ENCODE assay signal across 8 mouse cellular contexts in the genomic region with DNA sequence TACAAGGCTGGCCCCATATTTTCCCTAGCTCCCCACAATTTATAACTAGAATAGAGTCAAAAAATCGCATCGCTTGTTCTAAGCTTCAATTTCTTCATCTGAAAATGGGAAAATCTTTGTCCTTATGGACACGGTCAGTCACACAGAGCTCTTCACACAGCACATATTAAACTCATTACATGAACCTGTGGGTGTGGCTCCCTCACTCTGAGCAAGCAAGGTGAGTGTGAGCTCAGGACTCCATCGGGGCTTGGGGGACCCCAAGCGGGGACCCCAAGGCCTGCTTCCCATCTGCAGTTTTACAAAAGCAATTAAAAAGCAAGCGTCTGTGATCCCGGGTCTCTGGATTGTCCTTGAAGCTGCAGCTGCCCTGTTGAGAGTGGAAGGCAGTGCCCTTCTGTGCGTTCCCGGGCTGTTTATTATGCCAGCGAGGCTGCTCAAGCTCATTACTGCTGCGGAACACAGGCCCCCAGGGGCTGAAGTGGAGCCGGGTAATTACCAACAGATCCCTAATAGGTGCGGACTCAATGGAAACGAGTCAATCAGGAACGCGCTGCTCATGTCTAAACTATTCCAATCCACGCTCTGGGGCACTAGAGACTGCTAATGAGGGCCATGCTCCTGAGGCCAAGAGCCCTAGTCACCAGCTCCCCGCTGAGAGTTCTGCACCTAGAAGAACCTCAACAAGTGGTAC.
DNase-seq lines count a peak whose midpoint lies in the region; ATAC-seq lines count a peak whose summit lies in the region.

No protein-coding gene starts in this region.

- no peak overlapping the region for H3K4me3 ChIP-seq in hindbrain, embryonic 12.5 days
- H3K4me3 ChIP-seq in limb, embryonic 10.5 days, result no peak overlapping the region

- H3K27ac ChIP-seq in hindbrain, embryonic 12.5 days, result peak overlapping the region; percentile 44; the same call in 1 of the 2 replicates
- peak overlapping the region; percentile 46 for H3K27ac ChIP-seq in limb, embryonic 10.5 days

- no peaks in the 10 kb centered on the region for H3K27me3 ChIP-seq in hindbrain, embryonic 12.5 days
- H3K27me3 ChIP-seq in limb, embryonic 10.5 days (ENCODE audit: low read depth, poor library complexity, severe bottlenecking), result no peaks in the 10 kb centered on the region

- H3K4me1 ChIP-seq in hindbrain, embryonic 12.5 days, result peaks cover 8% of the 10 kb centered on the region
- H3K4me1 ChIP-seq in limb, embryonic 10.5 days, result peaks cover 37% of the 10 kb centered on the region

- ATAC-seq in hindbrain, embryonic 12.5 days (ENCODE audit: low FRiP score), result peak; percentile 78

- H3K4me2 ChIP-seq in hindbrain, embryonic 12.5 days (replicated peaks), result no peak overlapping the region

- intact Hi-C loops in heart, postnatal 14 days (cut with DNase I), result no loop called here

- no peaks in the 10 kb centered on the region for H3K36me3 ChIP-seq in hindbrain, embryonic 12.5 days
- H3K36me3 ChIP-seq in limb, embryonic 10.5 days, result no peaks in the 10 kb centered on the region

- WGBS in hindbrain, embryonic 12.5 days, result 49% methylated on average over 18 of the region's 18 CpGs
- 39% methylated on average over 18 of the region's 18 CpGs for WGBS in limb, embryonic 10.5 days

- H3K9me3 ChIP-seq in hindbrain, embryonic 12.5 days (replicated peaks), result no peaks in the 10 kb centered on the region; the same call in 1 of the 2 replicates
- H3K9me3 ChIP-seq in limb, embryonic 10.5 days (replicated peaks), result no peaks in the 10 kb centered on the region

- DNase-seq in MN1 (ENCODE audit: low spot score), result peak; percentile 30
- peak; percentile 3 to 7 for DNase-seq in adrenal gland, postnatal 36 days
- DNase-seq in limb, embryonic 10.5 days (ENCODE audit: low spot score), result peak; percentile 62
- no peak for DNase-seq in thymus, adult 18-20 months
- no peak for DNase-seq in lung, adult 18-20 months
- DNase-seq in heart, adult 9 months (ENCODE audit: low spot score in 2 of 2), result no peak
- DNase-seq in heart, postnatal 14 days, result no peak

- no peak overlapping the region for H3K9ac ChIP-seq in hindbrain, embryonic 12.5 days

Comparison
In these comparisons a context has a peak if more than half of its experiments do, and no peak if none do; other contexts are left out.
1. DNase-seq: peak in MN1 (single experiment), adrenal gland, postnatal 36 days (2 of 2) and limb, embryonic 10.5 days (single experiment); none in thymus, adult 18-20 months (0 of 2), lung, adult 18-20 months (0 of 2), heart, adult 9 months (0 of 2) and heart, postnatal 14 days (0 of 2).